Mouse (Mus musculus): Measurements from ENCODE around the gene Atf1. TPM values are rescaled to one million over a fixed set of nuclear protein-coding genes. Genes with fewer than 3 reads are reported as not detected.

The Atf1 gene
- 52.3 and 52.9 TPM in 2 replicates for polyA plus RNA-seq (2015; fragmentation: Nextera tagmentation; extraction: Ambion mirVana)

- WGBS = under 1% methylated on average over 71 of the region's 133 CpGs
- peak; percentile 80 for ATAC-seq (ENCODE audit: insufficient number of reproducible peaks, insufficient read depth, low FRiP score, low TSS enrichment, low read depth)
- Histone ChIP-seq H3K27ac (peak within 1 kb of the TSS; percentile 100), H3K36me3 (peaks cover 16% of the 10 kb centered on the region), H3K4me3 (peak within 1 kb of the TSS; percentile 78), H3K4me2 (peak within 1 kb of the TSS; percentile 80), H3K4me1 (peaks cover 22% of the 10 kb centered on the region), H3K9me3 (peaks cover 4% of the 10 kb centered on the region), H3K9ac (peak within 1 kb of the TSS; percentile 99), H3K27me3 (no peaks in the 10 kb centered on the region)
Observed at GRCm38 (mm10) chr15:100227663-100228534, at the start of gene Atf1. TSS of gene Atf1 (plus strand) at chr15:100227819.

- 70% methylated on average over 7 of the region's 7 CpGs for WGBS
Observed at GRCm38 (mm10) chr15:100178487-100178886, 49.1 kb upstream of the Atf1 start.

GRCm38 (mm10) chr15:100179685-100180084 lies 47.9 kb upstream of the Atf1 start:
- no peak overlapping the region for H3K4me2 ChIP-seq
- ATAC-seq (ENCODE audit: insufficient number of reproducible peaks, insufficient read depth, low FRiP score, low TSS enrichment, low read depth) = no peak
- no peaks in the 10 kb centered on the region for H3K9me3 ChIP-seq
- H3K36me3 ChIP-seq = peaks cover 73% of the 10 kb centered on the region
- H3K27me3 ChIP-seq = no peaks in the 10 kb centered on the region
- H3K4me3 ChIP-seq = no peak overlapping the region
- no peaks in the 10 kb centered on the region for H3K4me1 ChIP-seq
- H3K27ac ChIP-seq = no peak overlapping the region
- H3K9ac ChIP-seq = no peak overlapping the region
- 93% methylated on average over 6 of the region's 6 CpGs for WGBS

More at GRCm38 (mm10) chr15:100178487-100178886, 49.1 kb upstream of the Atf1 start:
- H3K4me2 ChIP-seq = no peak overlapping the region
- ATAC-seq (ENCODE audit: insufficient number of reproducible peaks, insufficient read depth, low FRiP score, low TSS enrichment, low read depth) = no peak
- no peaks in the 10 kb centered on the region for H3K27me3 ChIP-seq
- H3K9ac ChIP-seq = no peak overlapping the region
- no peak overlapping the region for H3K27ac ChIP-seq
- H3K36me3 ChIP-seq = peaks cover 73% of the 10 kb centered on the region
- H3K9me3 ChIP-seq = no peaks in the 10 kb centered on the region
- H3K4me1 ChIP-seq = no peaks in the 10 kb centered on the region
- H3K4me3 ChIP-seq = no peak overlapping the region

GRCm38 (mm10) chr15:100180221-100180620 lies 47.4 kb upstream of the Atf1 start:
- Histone ChIP-seq H3K4me2 (no peak overlapping the region), H3K27me3 (no peaks in the 10 kb centered on the region), H3K27ac (no peak overlapping the region), H3K9ac (no peak overlapping the region), H3K36me3 (peaks cover 72% of the 10 kb centered on the region), H3K4me3 (no peak overlapping the region), H3K9me3 (no peaks in the 10 kb centered on the region), H3K4me1 (no peaks in the 10 kb centered on the region)
- WGBS = 94% methylated on average over 4 of the region's 4 CpGs
- ATAC-seq (ENCODE audit: insufficient number of reproducible peaks, insufficient read depth, low FRiP score, low TSS enrichment, low read depth) = no peak

- Histone ChIP-seq H3K27me3 (no peaks in the 10 kb centered on the region), H3K9ac (no peak overlapping the region), H3K4me2 (no peak overlapping the region), H3K4me3 (no peak overlapping the region), H3K4me1 (no peaks in the 10 kb centered on the region), H3K36me3 (peaks cover 84% of the 10 kb centered on the region), H3K9me3 (no peaks in the 10 kb centered on the region), H3K27ac (no peak overlapping the region)
- WGBS = 85% methylated on average over 10 of the region's 10 CpGs
- ATAC-seq (ENCODE audit: insufficient number of reproducible peaks, insufficient read depth, low FRiP score, low TSS enrichment, low read depth) = no peak
Observed at GRCm38 (mm10) chr15:100181841-100182240, 45.8 kb upstream of the Atf1 start.

GRCm38 (mm10) chr15:100182526-100183280 lies 44.9 kb upstream of the Atf1 start:
- 92% methylated on average over 28 of the region's 28 CpGs for WGBS
- H3K9ac ChIP-seq = no peak overlapping the region
- H3K9me3 ChIP-seq = no peaks in the 10 kb centered on the region
- no peak overlapping the region for H3K4me2 ChIP-seq
- no peak for ATAC-seq (ENCODE audit: insufficient number of reproducible peaks, insufficient read depth, low FRiP score, low TSS enrichment, low read depth)
- H3K4me1 ChIP-seq = no peaks in the 10 kb centered on the region
- H3K4me3 ChIP-seq = no peak overlapping the region
- no peaks in the 10 kb centered on the region for H3K27me3 ChIP-seq
- H3K27ac ChIP-seq = no peak overlapping the region
- peaks cover 86% of the 10 kb centered on the region for H3K36me3 ChIP-seq

- H3K27me3 ChIP-seq = no peaks in the 10 kb centered on the region
- WGBS = 89% methylated on average over 10 of the region's 10 CpGs
- H3K36me3 ChIP-seq = peaks cover 86% of the 10 kb centered on the region
- H3K4me1 ChIP-seq = no peaks in the 10 kb centered on the region
- no peak overlapping the region for H3K4me2 ChIP-seq
- no peak overlapping the region for H3K9ac ChIP-seq
- H3K27ac ChIP-seq = no peak overlapping the region
- H3K9me3 ChIP-seq = no peaks in the 10 kb centered on the region
- H3K4me3 ChIP-seq = no peak overlapping the region
- ATAC-seq (ENCODE audit: insufficient number of reproducible peaks, insufficient read depth, low FRiP score, low TSS enrichment, low read depth) = no peak
Observed at GRCm38 (mm10) chr15:100183510-100183909, 44.1 kb upstream of the Atf1 start.

- H3K36me3 ChIP-seq = peaks cover 86% of the 10 kb centered on the region
- 89% methylated on average over 5 of the region's 5 CpGs for whole genome bisulfite sequencing
- no peaks in the 10 kb centered on the region for H3K9me3 ChIP-seq
- no peak overlapping the region for H3K9ac ChIP-seq
- H3K4me2 ChIP-seq = no peak overlapping the region
- H3K27me3 ChIP-seq = no peaks in the 10 kb centered on the region
- no peak for ATAC-seq (ENCODE audit: insufficient number of reproducible peaks, insufficient read depth, low FRiP score, low TSS enrichment, low read depth)
- no peak overlapping the region for H3K27ac ChIP-seq
- H3K4me1 ChIP-seq = no peaks in the 10 kb centered on the region
- no peak overlapping the region for H3K4me3 ChIP-seq
Observed at GRCm38 (mm10) chr15:100184821-100185496, 42.7 kb upstream of the Atf1 start.

GRCm38 (mm10) chr15:100186234-100186633 lies 41.4 kb upstream of the Atf1 start:
- Histone ChIP-seq H3K36me3 (peaks cover 86% of the 10 kb centered on the region), H3K4me1 (no peaks in the 10 kb centered on the region), H3K9me3 (no peaks in the 10 kb centered on the region), H3K4me3 (no peak overlapping the region), H3K9ac (no peak overlapping the region), H3K27ac (no peak overlapping the region), H3K27me3 (no peaks in the 10 kb centered on the region), H3K4me2 (no peak overlapping the region)
- no peak for ATAC-seq (ENCODE audit: insufficient number of reproducible peaks, insufficient read depth, low FRiP score, low TSS enrichment, low read depth)
- 93% methylated on average over 9 of the region's 9 CpGs for WGBS

GRCm38 (mm10) chr15:100186882-100187672 lies 40.5 kb upstream of the Atf1 start:
- no peak overlapping the region for H3K9ac ChIP-seq
- H3K4me3 ChIP-seq = no peak overlapping the region
- H3K4me2 ChIP-seq = no peak overlapping the region
- H3K27me3 ChIP-seq = no peaks in the 10 kb centered on the region
- 93% methylated on average over 8 of the region's 8 CpGs for WGBS
- H3K36me3 ChIP-seq = peaks cover 86% of the 10 kb centered on the region
- H3K9me3 ChIP-seq = no peaks in the 10 kb centered on the region
- no peaks in the 10 kb centered on the region for H3K4me1 ChIP-seq
- no peak for ATAC-seq (ENCODE audit: insufficient number of reproducible peaks, insufficient read depth, low FRiP score, low TSS enrichment, low read depth)
- H3K27ac ChIP-seq = no peak overlapping the region

GRCm38 (mm10) chr15:100188542-100188941 lies 39.1 kb upstream of the Atf1 start:
- H3K4me2 ChIP-seq = no peak overlapping the region
- peaks cover 87% of the 10 kb centered on the region for H3K36me3 ChIP-seq
- 82% methylated on average over 5 of the region's 5 CpGs for WGBS
- H3K27ac ChIP-seq = no peak overlapping the region
- H3K27me3 ChIP-seq = no peaks in the 10 kb centered on the region
- no peaks in the 10 kb centered on the region for H3K9me3 ChIP-seq
- no peaks in the 10 kb centered on the region for H3K4me1 ChIP-seq
- no peak for ATAC-seq (ENCODE audit: insufficient number of reproducible peaks, insufficient read depth, low FRiP score, low TSS enrichment, low read depth)
- H3K4me3 ChIP-seq = no peak overlapping the region
- no peak overlapping the region for H3K9ac ChIP-seq
